Mouse (Mus musculus) urinary bladder, adult 2 months (tissue): ENCODE measurements around the gene H2-T24. TPM values are rescaled to one million over a fixed set of nuclear protein-coding genes. Genes with fewer than 3 reads are reported as not detected.
"Not testable (repeated sequence)": the region's sequence is repeated elsewhere in the genome, so short reads cannot be mapped to it uniquely, and the experiment has no call there.

Experiments used
- DNase-seq: peaks from one replicate; pipeline ENCODE4 v3.0.0; 2022; ENCODE audit warnings: low spot score
- polyA plus RNA-seq: library from polyadenylated mRNA; depleted of rRNA; stranded (reverse); fragments of >200 nt; gene quantifications from 2 replicates; pipeline ENCODE4 v1.2.3, GENCODE M21; 2012; rRNA removed

The H2-T24 gene
- 1.5 and 2.0 TPM in 2 replicates for polyA plus RNA-seq

GRCm38 (mm10) chr17:36020191-36021073 is at the start of gene H2-T24:
TSS of gene H2-T24 (minus strand) at chr17:36020560.
- no peak for DNase-seq

GRCm38 (mm10) chr17:36060829-36061228 is 40.5 kb upstream of the H2-T24 start:
- DNase-seq: peak; percentile 67

GRCm38 (mm10) chr17:36058362-36058761 is 38.0 kb upstream of the H2-T24 start, which contains the start of gene Gm11127:
TSS of gene Gm11127 (minus strand) at chr17:36058371.
- not testable (repeated sequence) for DNase-seq

- DNase-seq: not testable (repeated sequence)
These were observed 37.6 kb upstream of the H2-T24 start for GRCm38 (mm10) chr17:36057927-36058326.

GRCm38 (mm10) chr17:36043286-36043685 is 22.9 kb upstream of the H2-T24 start:
- no peak for DNase-seq

- DNase-seq: not testable (repeated sequence)
These were observed 22.3 kb upstream of the H2-T24 start, which contains the start of the genes H2-T22 and Gm6034 for GRCm38 (mm10) chr17:36042610-36043169. TSS of gene H2-T22 (minus strand) at chr17:36042747. TSS of gene Gm6034 (plus strand) at chr17:36042961.

- DNase-seq: not testable (repeated sequence)
These were observed 21.7 kb upstream of the H2-T24 start for GRCm38 (mm10) chr17:36042055-36042454.

GRCm38 (mm10) chr17:36040604-36041003 is 20.2 kb upstream of the H2-T24 start:
- DNase-seq: not testable (repeated sequence)

GRCm38 (mm10) chr17:36036126-36036525 is 15.8 kb upstream of the H2-T24 start:
- not testable (repeated sequence) for DNase-seq

GRCm38 (mm10) chr17:36035010-36035638 is 14.8 kb upstream of the H2-T24 start:
- DNase-seq: peak; percentile 31

- DNase-seq: peak; percentile 23
These were observed 14.2 kb upstream of the H2-T24 start for GRCm38 (mm10) chr17:36034524-36034923.

GRCm38 (mm10) chr17:36032351-36032875 is 12.1 kb upstream of the H2-T24 start, which contains the start of gene H2-T23:
TSS of gene H2-T23 (minus strand) at chr17:36032855.
- DNase-seq: not testable (repeated sequence)

- DNase-seq: peak; percentile 48
These were observed 11.4 kb upstream of the H2-T24 start for GRCm38 (mm10) chr17:36031583-36032331.

GRCm38 (mm10) chr17:36030703-36031582 is 10.6 kb upstream of the H2-T24 start:
- not testable (repeated sequence) for DNase-seq

GRCm38 (mm10) chr17:36030046-36030702 is 9.8 kb upstream of the H2-T24 start:
- peak; percentile 21 for DNase-seq

GRCm38 (mm10) chr17:36028879-36029619 is 8.7 kb upstream of the H2-T24 start:
- DNase-seq: no peak

- DNase-seq: no peak
These were observed 7.3 kb upstream of the H2-T24 start for GRCm38 (mm10) chr17:36027663-36028062.

- DNase-seq: no peak
These were observed 5.5 kb upstream of the H2-T24 start for GRCm38 (mm10) chr17:36025901-36026300.

- DNase-seq: no peak
These were observed 4.8 kb upstream of the H2-T24 start for GRCm38 (mm10) chr17:36025197-36025596.
